Mouse (Mus musculus): Measurements from ENCODE around the gene Atp2b2. TPM values are rescaled to one million over a fixed set of nuclear protein-coding genes. Genes with fewer than 3 reads are reported as not detected.

Atp2b2 gene
- total RNA-seq, 1 experiment, result 0.67 TPM

GRCm38 (mm10) chr6:113912753-113913152 is 129.7 kb downstream of the Atp2b2 start:
- H3K27ac ChIP-seq (ENCODE audit: insufficient read depth, low read depth, low read length, poor library complexity, severe bottlenecking), result no peak overlapping the region
- no peak for DNase-seq (ENCODE audit: low read depth, low spot score)
- no peaks in the 10 kb centered on the region for H3K9me3 ChIP-seq (ENCODE audit: control insufficient read depth, insufficient read depth, low read depth, low read length)
- in situ Hi-C loops (cut with MboI; ENCODE audit: low sequenced_read_pairs in 2 of 2, unreplicated experiment in 2 of 2), result no loop called here
- H3K4me1 ChIP-seq (ENCODE audit: control insufficient read depth in 2 of 2, insufficient read depth in 2 of 2, low read length in 2 of 2, poor library complexity in 1 of 2), result no peaks in the 10 kb centered on the region
- no peak overlapping the region for H3K9ac ChIP-seq (ENCODE audit: insufficient read depth, low read depth, low read length, poor library complexity, severe bottlenecking)
- TF ChIP-seq CHD2 (IDR thresholded peaks at IDR 0.05; ENCODE audit: low read depth, low read length) (no peak), HCFC1 (IDR thresholded peaks at IDR 0.05; ENCODE audit: borderline replicate concordance, insufficient read depth, low read length) (no peak)
- H3K36me3 ChIP-seq (ENCODE audit: control insufficient read depth, insufficient read depth, low read length, poor library complexity, severe bottlenecking), result no peaks in the 10 kb centered on the region
- H3K4me3 ChIP-seq (ENCODE audit: insufficient read depth in 1 of 2, low read depth in 1 of 2, low read length in 2 of 2, poor library complexity in 1 of 2, severe bottlenecking in 1 of 2), result no peak overlapping the region

- TF ChIP-seq MAFK (IDR thresholded peaks at IDR 0.05; ENCODE audit: insufficient read depth, low read depth, low read length), result no peak
- peak; percentile 21; the same call in 1 of the 2 replicates for TF ChIP-seq ZC3H11A (IDR thresholded peaks at IDR 0.05; ENCODE audit: borderline replicate concordance, low read depth, low read length)
- DNase-seq (ENCODE audit: low read depth, low spot score), result no peak
Measured at GRCm38 (mm10) chr6:113911094-113911493, 131.3 kb downstream of the Atp2b2 start.

DNA sequence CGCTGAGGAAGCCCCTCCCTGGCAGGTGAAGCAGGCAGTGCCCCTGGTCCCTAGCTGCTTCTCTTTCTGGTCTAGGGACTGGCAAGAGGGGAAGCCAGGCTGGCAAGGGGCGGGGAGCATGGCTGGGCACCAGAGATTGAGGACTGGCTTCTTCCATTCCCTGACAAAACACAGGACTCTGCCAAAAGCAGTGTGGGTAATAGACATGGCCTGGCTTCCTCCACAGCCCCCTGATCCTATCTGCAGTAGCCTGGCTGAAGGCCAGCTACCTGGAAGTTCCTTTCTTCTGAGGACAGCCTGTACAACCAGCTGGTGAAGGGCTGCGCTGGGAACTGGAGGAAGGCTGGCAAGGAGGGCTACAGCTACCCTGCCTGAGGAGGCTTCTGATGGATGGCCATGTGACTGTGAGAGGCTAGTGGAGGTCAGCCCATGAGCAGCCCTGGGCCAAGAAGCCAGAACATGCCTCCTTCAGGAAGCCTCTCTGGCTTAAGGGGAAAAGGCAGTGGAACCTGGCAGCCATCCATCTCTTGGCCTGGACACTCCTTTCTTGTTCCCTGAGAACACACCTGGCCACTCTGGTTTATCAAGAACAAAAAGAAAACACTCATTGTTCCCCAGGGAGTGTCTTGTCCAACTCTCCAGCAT is 131.9 kb downstream of the Atp2b2 start:
- Histone ChIP-seq H3K4me3 (ENCODE audit: insufficient read depth in 1 of 2, low read depth in 1 of 2, low read length in 2 of 2, poor library complexity in 1 of 2, severe bottlenecking in 1 of 2) (no peak overlapping the region), H3K4me1 (ENCODE audit: control insufficient read depth in 2 of 2, insufficient read depth in 2 of 2, low read length in 2 of 2, poor library complexity in 1 of 2) (no peaks in the 10 kb centered on the region), H3K9me3 (ENCODE audit: control insufficient read depth, insufficient read depth, low read depth, low read length) (no peaks in the 10 kb centered on the region), H3K27ac (ENCODE audit: insufficient read depth, low read depth, low read length, poor library complexity, severe bottlenecking) (no peak overlapping the region), H3K9ac (ENCODE audit: insufficient read depth, low read depth, low read length, poor library complexity, severe bottlenecking) (no peak overlapping the region), H3K36me3 (ENCODE audit: control insufficient read depth, insufficient read depth, low read length, poor library complexity, severe bottlenecking) (no peaks in the 10 kb centered on the region)
- TF ChIP-seq CHD2 (IDR thresholded peaks at IDR 0.05; ENCODE audit: low read depth, low read length) (no peak), ZC3H11A (IDR thresholded peaks at IDR 0.05; ENCODE audit: borderline replicate concordance, low read depth, low read length) (no peak), HCFC1 (IDR thresholded peaks at IDR 0.05; ENCODE audit: borderline replicate concordance, insufficient read depth, low read length) (no peak), ZNF384 (IDR thresholded peaks at IDR 0.05; ENCODE audit: low read depth, low read length) (no peak), MAFK (IDR thresholded peaks at IDR 0.05; ENCODE audit: insufficient read depth, low read depth, low read length) (no peak)
- no peak for DNase-seq (ENCODE audit: low read depth, low spot score)
- in situ Hi-C loops (cut with MboI; ENCODE audit: low sequenced_read_pairs in 2 of 2, unreplicated experiment in 2 of 2), result no loop called here

More at GRCm38 (mm10) chr6:113911094-113911493, 131.3 kb downstream of the Atp2b2 start:
- H3K9me3 ChIP-seq (ENCODE audit: control insufficient read depth, insufficient read depth, low read depth, low read length), result no peaks in the 10 kb centered on the region
- no peak overlapping the region for H3K4me3 ChIP-seq (ENCODE audit: insufficient read depth in 1 of 2, low read depth in 1 of 2, low read length in 2 of 2, poor library complexity in 1 of 2, severe bottlenecking in 1 of 2)
- no peaks in the 10 kb centered on the region for H3K36me3 ChIP-seq (ENCODE audit: control insufficient read depth, insufficient read depth, low read length, poor library complexity, severe bottlenecking)
- H3K9ac ChIP-seq (ENCODE audit: insufficient read depth, low read depth, low read length, poor library complexity, severe bottlenecking), result no peak overlapping the region
- no peaks in the 10 kb centered on the region for H3K4me1 ChIP-seq (ENCODE audit: control insufficient read depth in 2 of 2, insufficient read depth in 2 of 2, low read length in 2 of 2, poor library complexity in 1 of 2)
- in situ Hi-C loops (cut with MboI; ENCODE audit: low sequenced_read_pairs in 2 of 2, unreplicated experiment in 2 of 2), result no loop called here
- no peak overlapping the region for H3K27ac ChIP-seq (ENCODE audit: insufficient read depth, low read depth, low read length, poor library complexity, severe bottlenecking)

DNA sequence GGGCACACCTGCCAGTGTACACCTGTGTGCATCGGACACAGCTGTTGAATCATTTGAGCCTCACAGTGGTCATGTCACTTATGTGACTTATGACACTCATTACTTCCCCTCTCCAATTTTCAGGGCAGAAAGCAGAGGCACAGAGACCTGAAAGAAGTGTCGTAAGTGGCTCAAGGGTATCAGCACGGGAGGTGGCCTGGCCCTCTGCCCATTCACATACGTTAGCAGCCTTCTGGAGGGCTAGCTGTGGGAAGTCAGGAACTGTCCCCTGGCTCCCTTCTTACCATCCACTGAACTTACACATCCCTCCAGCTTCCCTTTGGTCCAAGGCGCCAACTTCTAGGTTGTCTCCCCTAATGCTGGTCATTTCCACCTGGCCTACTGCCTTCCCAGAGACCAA is 132.6 kb downstream of the Atp2b2 start:
- H3K9me3 ChIP-seq (ENCODE audit: control insufficient read depth, insufficient read depth, low read depth, low read length), result no peaks in the 10 kb centered on the region
- H3K27ac ChIP-seq (ENCODE audit: insufficient read depth, low read depth, low read length, poor library complexity, severe bottlenecking), result no peak overlapping the region
- TF ChIP-seq MAFK (IDR thresholded peaks at IDR 0.05; ENCODE audit: insufficient read depth, low read depth, low read length) (no peak), ZC3H11A (IDR thresholded peaks at IDR 0.05; ENCODE audit: borderline replicate concordance, low read depth, low read length) (no peak), HCFC1 (IDR thresholded peaks at IDR 0.05; ENCODE audit: borderline replicate concordance, insufficient read depth, low read length) (no peak)
- H3K9ac ChIP-seq (ENCODE audit: insufficient read depth, low read depth, low read length, poor library complexity, severe bottlenecking), result no peak overlapping the region
- H3K4me3 ChIP-seq (ENCODE audit: insufficient read depth in 1 of 2, low read depth in 1 of 2, low read length in 2 of 2, poor library complexity in 1 of 2, severe bottlenecking in 1 of 2), result no peak overlapping the region
- no peak for DNase-seq (ENCODE audit: low read depth, low spot score)
- no peaks in the 10 kb centered on the region for H3K36me3 ChIP-seq (ENCODE audit: control insufficient read depth, insufficient read depth, low read length, poor library complexity, severe bottlenecking)
- H3K4me1 ChIP-seq (ENCODE audit: control insufficient read depth in 2 of 2, insufficient read depth in 2 of 2, low read length in 2 of 2, poor library complexity in 1 of 2), result no peaks in the 10 kb centered on the region
- in situ Hi-C loops (cut with MboI; ENCODE audit: low sequenced_read_pairs in 2 of 2, unreplicated experiment in 2 of 2), result no loop called here

DNA sequence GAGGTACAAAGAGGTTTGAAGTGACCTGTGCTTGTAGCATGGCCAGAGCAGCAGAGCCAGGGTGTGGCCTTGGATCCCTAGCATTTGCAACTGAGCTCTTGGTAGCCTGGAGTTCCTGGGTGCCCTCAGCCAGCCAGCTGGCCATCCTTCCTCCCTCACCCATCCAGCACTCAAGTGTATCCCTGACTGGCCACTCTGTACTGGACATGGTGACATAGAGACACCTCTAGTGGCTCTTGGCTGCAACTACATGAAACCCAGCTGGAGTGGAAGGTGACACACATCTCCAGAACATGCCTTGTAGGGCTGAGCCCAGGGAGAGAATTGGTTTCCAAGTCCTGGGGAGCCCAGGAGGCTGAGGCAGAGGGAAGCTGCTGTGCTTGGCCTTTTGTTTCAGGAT is 134.3 kb downstream of the Atp2b2 start:
- Histone ChIP-seq H3K36me3 (ENCODE audit: control insufficient read depth, insufficient read depth, low read length, poor library complexity, severe bottlenecking) (no peaks in the 10 kb centered on the region), H3K4me3 (ENCODE audit: insufficient read depth in 1 of 2, low read depth in 1 of 2, low read length in 2 of 2, poor library complexity in 1 of 2, severe bottlenecking in 1 of 2) (no peak overlapping the region), H3K4me1 (ENCODE audit: control insufficient read depth in 2 of 2, insufficient read depth in 2 of 2, low read length in 2 of 2, poor library complexity in 1 of 2) (no peaks in the 10 kb centered on the region), H3K27ac (ENCODE audit: insufficient read depth, low read depth, low read length, poor library complexity, severe bottlenecking) (no peak overlapping the region), H3K9ac (ENCODE audit: insufficient read depth, low read depth, low read length, poor library complexity, severe bottlenecking) (no peak overlapping the region), H3K9me3 (ENCODE audit: control insufficient read depth, insufficient read depth, low read depth, low read length) (no peaks in the 10 kb centered on the region)
- no peak for DNase-seq (ENCODE audit: low read depth, low spot score)
- in situ Hi-C loops (cut with MboI; ENCODE audit: low sequenced_read_pairs in 2 of 2, unreplicated experiment in 2 of 2), result no loop called here
- TF ChIP-seq MAFK (IDR thresholded peaks at IDR 0.05; ENCODE audit: insufficient read depth, low read depth, low read length) (no peak), ZNF384 (IDR thresholded peaks at IDR 0.05; ENCODE audit: low read depth, low read length) (no peak), ZC3H11A (IDR thresholded peaks at IDR 0.05; ENCODE audit: borderline replicate concordance, low read depth, low read length) (no peak), HCFC1 (IDR thresholded peaks at IDR 0.05; ENCODE audit: borderline replicate concordance, insufficient read depth, low read length) (no peak), CHD2 (IDR thresholded peaks at IDR 0.05; ENCODE audit: low read depth, low read length) (no peak)
